Mouse (Mus musculus): ENCODE results near the gene Cmip. TPM values are rescaled to one million over a fixed set of nuclear protein-coding genes. Genes with fewer than 3 reads are reported as not detected.

Cmip gene
- total RNA-seq, 2 experiments from 2014 or later = 32.8 to 38.5 TPM

DNA sequence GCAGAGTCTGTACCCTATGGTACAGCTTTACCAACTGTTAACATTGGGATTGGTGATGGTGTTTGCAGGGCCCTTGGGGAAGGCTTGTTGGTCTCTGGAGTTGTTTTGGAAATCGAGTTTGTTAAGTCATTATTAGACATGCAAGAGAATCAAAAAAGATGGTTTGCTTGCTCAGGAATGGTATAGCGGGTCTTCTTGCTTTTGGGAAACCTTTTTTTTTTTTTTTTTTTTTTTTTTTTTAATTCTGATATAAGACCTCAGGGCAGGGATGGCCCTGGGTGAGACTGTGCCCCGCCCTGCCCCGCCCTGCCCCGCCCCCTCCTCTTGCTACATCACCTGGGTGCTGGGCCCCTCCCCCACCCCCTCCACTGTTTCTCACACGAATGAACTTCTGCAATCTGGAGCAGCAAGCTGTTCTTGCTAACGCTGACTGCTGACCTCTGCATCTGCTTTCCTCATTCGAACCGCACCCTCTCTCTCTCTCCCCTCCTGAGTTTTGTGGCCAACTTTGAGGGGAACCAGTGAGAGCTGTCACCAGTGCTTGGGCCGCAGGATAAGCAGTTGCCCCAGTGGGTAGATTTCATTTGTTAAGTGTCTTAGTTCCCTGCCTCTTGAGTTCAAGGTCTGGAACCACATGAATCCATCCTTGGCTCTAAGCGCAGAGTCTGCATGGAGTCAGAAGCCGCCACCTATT lies 83.2 kb downstream of the Cmip start:
- intact Hi-C loops (cut with DNase I) = no loop called here
- DNase-seq = peak in 1 of 2 experiments; percentile 37

DNA sequence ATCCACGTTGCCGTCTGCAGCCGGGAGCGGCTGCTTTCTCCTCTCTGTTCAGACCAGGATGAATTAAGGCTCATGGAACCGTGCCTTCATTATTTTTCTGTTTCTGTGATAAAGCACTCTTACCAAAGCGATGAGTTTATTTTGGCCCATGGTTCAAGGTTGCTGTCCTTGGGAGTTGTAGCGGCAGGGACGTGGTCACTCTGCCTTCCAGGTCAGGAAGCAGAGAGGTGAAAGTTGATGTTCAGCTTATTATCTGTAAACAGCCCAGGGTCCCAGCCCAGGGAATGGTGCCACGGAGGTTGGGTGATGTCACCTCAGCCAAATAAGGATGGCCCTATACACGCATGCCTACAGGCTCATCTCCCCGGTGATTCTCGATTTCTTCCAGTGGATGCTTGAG lies 83.9 kb downstream of the Cmip start:
- intact Hi-C loops (cut with DNase I) = no loop called here
- DNase-seq = no peak

GRCm38 (mm10) chr8:117342735-117343385 lies 86.0 kb downstream of the Cmip start:
- intact Hi-C loops (cut with DNase I) = no loop called here
- no peak for DNase-seq

- no peak for DNase-seq
- intact Hi-C loops (cut with DNase I) = no loop called here
Observed at GRCm38 (mm10) chr8:117343484-117343883, 86.6 kb downstream of the Cmip start.

- DNase-seq = no peak
- intact Hi-C loops (cut with DNase I) = no loop called here
Observed at GRCm38 (mm10) chr8:117344899-117345298, 88.0 kb downstream of the Cmip start.

- DNase-seq = no peak
- intact Hi-C loops (cut with DNase I) = no loop called here
Observed at GRCm38 (mm10) chr8:117345376-117345775, 88.5 kb downstream of the Cmip start.

DNA sequence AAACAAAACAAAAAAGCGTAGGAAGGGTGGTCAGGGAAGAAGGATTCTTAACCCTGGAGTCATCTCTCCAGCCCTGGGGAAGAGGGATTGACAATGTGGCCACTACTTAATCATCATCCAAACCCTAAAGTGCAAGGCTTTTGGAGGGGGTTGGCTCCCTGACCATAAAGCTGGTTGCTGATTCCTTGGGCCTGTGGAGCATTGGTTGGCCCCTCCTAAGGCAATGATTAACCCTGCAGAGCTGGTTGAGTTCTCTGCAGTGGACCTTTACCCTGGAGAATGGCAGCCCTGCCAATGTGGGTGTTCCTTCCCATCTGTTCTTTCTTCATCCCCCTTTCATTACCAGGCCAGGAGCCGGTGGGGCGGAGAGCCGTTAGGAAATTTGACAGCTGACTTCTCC lies 90.7 kb downstream of the Cmip start:
- intact Hi-C loops (cut with DNase I) = no loop called here
- no peak for DNase-seq

- intact Hi-C loops (cut with DNase I) = no loop called here
Observed at GRCm38 (mm10) chr8:117348718-117349394, 92.0 kb downstream of the Cmip start.

DNA sequence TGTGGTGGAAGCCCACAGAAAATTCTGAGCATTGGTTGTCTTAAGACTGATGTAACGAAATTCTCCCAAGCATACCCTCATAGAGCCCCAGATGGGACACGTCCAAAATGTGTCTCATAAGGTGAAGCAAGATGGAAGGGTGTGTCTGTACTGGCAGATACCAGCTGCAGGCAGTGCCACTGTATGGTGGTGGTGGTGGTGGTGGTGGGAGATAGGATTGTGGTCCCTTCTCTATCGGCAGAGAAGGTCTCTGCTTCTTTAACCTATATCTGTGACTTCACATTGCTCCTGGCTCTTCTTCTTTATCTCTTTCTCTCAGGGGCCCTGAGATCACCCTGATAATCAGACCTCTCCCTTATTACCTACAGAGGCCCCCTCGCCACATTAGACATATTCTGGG lies 92.7 kb downstream of the Cmip start:
- intact Hi-C loops (cut with DNase I) = no loop called here

More at GRCm38 (mm10) chr8:117348718-117349394, 92.0 kb downstream of the Cmip start:
- DNase-seq = no peak

DNA sequence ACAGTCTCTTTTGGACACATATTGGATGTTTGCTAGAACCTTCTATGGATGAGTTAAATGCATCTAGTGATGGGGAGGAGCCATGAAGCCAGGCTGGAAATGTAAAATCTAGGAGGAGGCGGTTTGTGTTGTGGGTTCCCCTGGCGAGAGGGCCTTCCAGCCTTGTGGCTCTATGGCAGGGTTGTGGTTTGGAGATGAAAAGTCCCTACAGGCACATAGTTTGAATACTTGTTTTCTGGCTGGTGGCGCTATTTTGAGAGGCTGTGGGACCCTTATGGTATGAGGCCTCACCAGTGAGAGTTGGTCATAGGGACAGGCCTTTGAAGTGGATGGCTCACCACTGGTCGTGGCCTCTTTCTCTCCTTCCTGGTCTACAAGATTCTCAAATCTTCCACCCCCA lies 95.2 kb downstream of the Cmip start:
- DNase-seq = no peak
- intact Hi-C loops (cut with DNase I) = no loop called here

More for the DNA sequence above, 92.7 kb downstream of the Cmip start:
- no peak for DNase-seq

GRCm38 (mm10) chr8:117355111-117355831 lies 98.4 kb downstream of the Cmip start:
- intact Hi-C loops (cut with DNase I) = no loop called here

GRCm38 (mm10) chr8:117356109-117356672 lies 99.3 kb downstream of the Cmip start:
- no peak for DNase-seq
- intact Hi-C loops (cut with DNase I) = no loop called here

More at GRCm38 (mm10) chr8:117355111-117355831, 98.4 kb downstream of the Cmip start:
- no peak for DNase-seq

- peak; percentile 56 to 67 for DNase-seq
- intact Hi-C loops (cut with DNase I) = no loop called here
Observed at GRCm38 (mm10) chr8:117357491-117358467, 100.9 kb downstream of the Cmip start.

DNA sequence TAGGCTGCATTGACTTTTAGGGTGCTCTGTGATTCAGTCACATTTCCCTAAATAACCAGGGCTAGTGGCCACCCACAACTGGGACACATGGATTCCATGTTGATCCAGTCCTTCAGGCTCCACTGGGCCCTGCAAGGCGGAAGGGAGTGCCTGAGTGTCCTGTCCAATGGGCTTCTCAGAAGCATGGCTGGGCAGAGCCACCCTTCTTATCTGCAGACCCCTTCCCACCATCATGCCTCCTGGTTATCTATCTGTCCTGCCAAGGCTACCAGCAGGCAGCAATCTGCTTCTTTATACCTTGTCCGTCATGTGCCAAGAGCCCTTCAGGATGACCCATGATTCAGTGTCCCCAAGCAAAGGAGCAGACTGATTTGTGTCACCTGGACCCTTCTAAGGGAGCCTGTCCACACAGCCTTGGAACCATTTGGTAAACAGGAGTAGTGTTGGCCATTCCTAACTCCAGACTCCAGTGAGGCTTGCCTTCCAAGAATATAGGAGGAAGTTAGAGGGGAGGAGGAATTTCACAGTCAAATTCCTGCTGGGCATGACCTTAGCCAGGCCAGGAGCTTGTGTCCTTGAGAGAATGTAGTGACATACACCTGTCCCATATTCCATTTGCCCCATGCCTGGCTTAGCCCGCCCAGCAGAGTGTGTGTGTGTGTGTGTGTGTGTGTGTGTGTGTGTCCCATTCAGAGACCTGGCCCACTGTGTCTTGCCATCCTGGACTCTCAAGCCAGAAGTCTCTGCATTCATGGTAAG lies 103.5 kb downstream of the Cmip start:
- intact Hi-C loops (cut with DNase I) = no loop called here
- no peak for DNase-seq

DNA sequence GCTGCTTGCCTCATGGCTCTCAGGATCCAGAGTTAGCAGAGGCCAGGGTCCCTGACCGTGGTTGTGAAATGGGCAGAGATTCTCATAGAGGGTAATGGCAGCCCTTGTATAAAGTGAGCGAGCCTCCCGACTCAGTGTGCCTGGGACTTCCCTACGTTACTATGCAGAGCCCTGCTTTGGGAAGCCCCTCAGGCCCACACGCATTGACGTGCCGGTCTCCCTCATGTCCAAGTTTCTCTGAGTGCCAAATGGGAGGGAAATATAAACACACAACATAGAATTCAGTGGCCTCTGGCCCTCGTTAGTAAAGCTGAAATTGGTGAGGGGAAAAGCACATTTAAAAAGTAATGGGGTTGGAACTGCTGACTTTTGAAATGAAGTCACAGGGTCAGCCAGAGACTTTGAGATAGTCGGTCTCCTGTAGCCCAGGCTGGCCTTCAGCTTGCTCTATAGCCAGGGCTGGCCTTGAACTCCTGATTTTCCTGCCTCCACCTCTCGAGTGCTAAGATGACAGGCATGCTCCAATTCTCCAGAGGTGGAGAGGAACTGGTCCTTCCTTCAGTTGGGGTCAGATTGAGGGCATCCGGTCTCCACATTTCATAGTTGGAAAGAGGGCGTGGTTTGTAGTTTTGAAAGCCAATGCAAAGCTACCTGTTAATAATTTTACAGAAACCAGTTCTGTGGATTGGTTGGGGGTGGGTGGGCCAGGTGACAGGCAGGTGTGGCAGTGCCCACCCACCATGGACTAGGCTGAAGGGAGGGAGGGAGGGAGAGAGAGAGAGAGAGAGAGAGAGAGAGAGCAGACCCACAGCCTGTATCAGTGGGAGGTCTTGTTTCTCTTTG lies 105.0 kb downstream of the Cmip start:
- intact Hi-C loops (cut with DNase I) = no loop called here
- no peak for DNase-seq

DNA sequence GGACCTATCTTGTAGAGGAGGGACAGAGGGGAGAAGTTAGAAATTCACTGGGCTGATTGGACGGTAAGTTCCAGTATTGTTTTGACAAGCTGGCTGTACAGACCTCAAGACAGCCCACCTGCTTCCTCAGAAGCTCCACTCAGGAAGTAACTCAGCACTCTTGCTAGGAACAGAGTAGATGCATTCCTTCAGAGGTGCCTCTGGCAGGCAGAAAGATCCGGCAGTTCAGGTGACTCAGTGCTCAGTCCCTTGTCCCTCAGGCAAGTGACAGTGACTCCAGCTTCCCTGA lies 105.5 kb downstream of the Cmip start:
- intact Hi-C loops (cut with DNase I) = no loop called here
- DNase-seq = no peak

DNA sequence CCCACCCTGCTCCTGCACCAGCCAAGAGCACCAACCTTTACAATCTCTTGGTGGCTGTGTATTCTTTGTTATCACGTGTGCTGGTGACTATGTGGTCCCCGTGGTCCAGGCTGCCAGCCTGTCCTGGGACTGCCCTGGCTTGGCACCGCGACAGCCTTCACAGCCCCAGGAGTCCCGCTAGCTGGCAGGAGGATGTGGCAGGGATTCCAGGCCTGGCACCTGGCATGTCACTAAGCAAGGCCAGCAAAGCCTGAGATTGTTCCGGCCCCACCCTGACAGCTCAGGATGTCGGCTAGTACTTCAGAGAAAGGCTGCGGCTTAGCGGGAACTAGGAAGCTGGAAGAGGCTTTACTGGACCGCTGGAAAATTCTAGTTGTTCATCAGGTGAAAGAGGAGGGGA lies 106.4 kb downstream of the Cmip start:
- DNase-seq = peak; percentile 87 to 88
- intact Hi-C loops (cut with DNase I) = no loop called here

All from heart, postnatal 10 days (tissue).